ENCODE assay signal across 7 mouse cellular contexts in genomic region chr13:60177106-60177796, GRCm38 (mm10). TPM values are rescaled to one million over a fixed set of nuclear protein-coding genes. Genes with fewer than 3 reads are reported as not detected.
DNase-seq lines count a peak whose midpoint lies in the region; ATAC-seq and TF ChIP-seq lines count a peak whose summit lies in the region.

Gene Gas1 (minus strand): TSS chr13:60177365.

- peak; percentile 98 for DNase-seq in embryonic facial prominence, embryonic 10.5 days (ENCODE audit: low spot score)
- DNase-seq in gonadal fat pad, adult 2 months (ENCODE audit: low read depth), result peak; percentile 72
- peak; percentile 70 to 80 for DNase-seq in left cerebral cortex, postnatal 25 days (ENCODE audit: low spot score in 2 of 2)
- peak; percentile 97 for DNase-seq in midbrain, embryonic 10.5 days (ENCODE audit: low spot score)

- H3K9ac ChIP-seq in intestine, embryonic 16.5 days (ENCODE audit: low read depth, low read length), result peak within 1 kb of the TSS; percentile 83

- no peak within 1 kb of the TSS for H3K4me3 ChIP-seq in bone marrow, adult 2 months (replicated peaks; ENCODE audit: control insufficient read depth, low read depth, low read length)
- H3K4me3 ChIP-seq in embryonic facial prominence, embryonic 10.5 days, result peak within 1 kb of the TSS; percentile 82
- peak within 1 kb of the TSS; percentile 70 for H3K4me3 ChIP-seq in intestine, embryonic 16.5 days (ENCODE audit: low read length)
- peak within 1 kb of the TSS; percentile 93 for H3K4me3 ChIP-seq in midbrain, embryonic 10.5 days
- H3K4me3 ChIP-seq in small intestine, adult 2 months (ENCODE audit: low read depth, low read length), result peak within 1 kb of the TSS; percentile 60

- TF ChIP-seq CTCF in bone marrow, adult 2 months (IDR thresholded peaks at IDR 0.05; ENCODE audit: control insufficient read depth, insufficient read depth, low read length), result no peak
- TF ChIP-seq CTCF in small intestine, adult 2 months (IDR thresholded peaks at IDR 0.05; ENCODE audit: extremely low read depth, insufficient read length, insufficient replicate concordance, low read depth, low read length), result no peak

- H3K9me3 ChIP-seq in embryonic facial prominence, embryonic 10.5 days, result no peaks in the 10 kb centered on the region
- H3K9me3 ChIP-seq in intestine, embryonic 16.5 days (ENCODE audit: control insufficient read depth, low read length), result no peaks in the 10 kb centered on the region
- H3K9me3 ChIP-seq in midbrain, embryonic 10.5 days (replicated peaks), result no peaks in the 10 kb centered on the region

- WGBS in bone marrow, adult 2 months, result 1% methylated on average over 58 of the region's 59 CpGs
- WGBS in embryonic facial prominence, embryonic 10.5 days, result under 1% methylated on average over 59 of the region's 59 CpGs
- under 1% methylated on average over 56 of the region's 59 CpGs for WGBS in intestine, embryonic 16.5 days
- under 1% methylated on average over 59 of the region's 59 CpGs for WGBS in midbrain, embryonic 10.5 days
- 1% methylated on average over 59 of the region's 59 CpGs for WGBS in small intestine, adult 2 months

- TF ChIP-seq POLR2A in bone marrow, adult 2 months (IDR thresholded peaks at IDR 0.05; ENCODE audit: borderline replicate concordance, control insufficient read depth, low read depth, low read length), result no peak
- TF ChIP-seq POLR2A in small intestine, adult 2 months (IDR thresholded peaks at IDR 0.05; ENCODE audit: low read depth, low read length), result no peak

- peak; percentile 89 for ATAC-seq in intestine, embryonic 16.5 days

- H3K4me1 ChIP-seq in bone marrow, adult 2 months (ENCODE audit: control insufficient read depth, insufficient read depth, low read length), result no peaks in the 10 kb centered on the region
- peaks cover 45% of the 10 kb centered on the region for H3K4me1 ChIP-seq in embryonic facial prominence, embryonic 10.5 days
- H3K4me1 ChIP-seq in intestine, embryonic 16.5 days (ENCODE audit: control insufficient read depth, insufficient read depth, low read length), result no peaks in the 10 kb centered on the region
- H3K4me1 ChIP-seq in midbrain, embryonic 10.5 days, result peaks cover 59% of the 10 kb centered on the region
- peaks cover 3% of the 10 kb centered on the region; the same call in 1 of the 2 replicates for H3K4me1 ChIP-seq in small intestine, adult 2 months (ENCODE audit: control insufficient read depth, insufficient read depth, insufficient read length, low read length)

- intact Hi-C loops in left cerebral cortex, postnatal 25 days (cut with DNase I), result loop anchor here (5.0 kb wide), 7 partner anchors 130 to 335 kb away; no protein-coding TSS in a partner anchor

- H3K36me3 ChIP-seq in embryonic facial prominence, embryonic 10.5 days (replicated peaks), result peaks cover 11% of the 10 kb centered on the region
- H3K36me3 ChIP-seq in intestine, embryonic 16.5 days (ENCODE audit: control insufficient read depth, insufficient read depth, low read length), result no peaks in the 10 kb centered on the region
- peaks cover 7% of the 10 kb centered on the region; the same call in 1 of the 2 replicates for H3K36me3 ChIP-seq in midbrain, embryonic 10.5 days
- no peaks in the 10 kb centered on the region for H3K36me3 ChIP-seq in small intestine, adult 2 months (ENCODE audit: control insufficient read depth, insufficient read depth, low read length)

- H3K4me2 ChIP-seq in intestine, embryonic 16.5 days (ENCODE audit: low read depth, low read length), result peak within 1 kb of the TSS; percentile 94

- H3K27ac ChIP-seq in bone marrow, adult 2 months (ENCODE audit: control insufficient read depth, insufficient read depth, low read depth, low read length, poor library complexity), result peak within 1 kb of the TSS; percentile 33; the same call in 1 of the 2 replicates
- H3K27ac ChIP-seq in embryonic facial prominence, embryonic 10.5 days (replicated peaks), result peak within 1 kb of the TSS; percentile 99
- peak within 1 kb of the TSS; percentile 96 for H3K27ac ChIP-seq in intestine, embryonic 16.5 days (ENCODE audit: low read length)
- H3K27ac ChIP-seq in midbrain, embryonic 10.5 days (replicated peaks), result peak within 1 kb of the TSS; percentile 99
- peak within 1 kb of the TSS; percentile 56 for H3K27ac ChIP-seq in small intestine, adult 2 months (ENCODE audit: insufficient read depth, low read depth, low read length)

- H3K27me3 ChIP-seq in embryonic facial prominence, embryonic 10.5 days (replicated peaks; ENCODE audit: low read depth, poor library complexity, severe bottlenecking), result peaks cover 7% of the 10 kb centered on the region
- 0 out of 2 replicates have a peak, but pooled peaks cover 8% of the 10 kb centered on the region for H3K27me3 ChIP-seq in intestine, embryonic 16.5 days (replicated peaks; ENCODE audit: control insufficient read depth, insufficient read depth, low read length)
- peaks cover 29% of the 10 kb centered on the region for H3K27me3 ChIP-seq in midbrain, embryonic 10.5 days (ENCODE audit: low read depth, poor library complexity, severe bottlenecking)
- H3K27me3 ChIP-seq in small intestine, adult 2 months (ENCODE audit: control insufficient read depth, insufficient read depth, low read length), result peaks cover 26% of the 10 kb centered on the region

RNA-seq across cellular contexts. Expression of gene Gas1, which starts in this region (rescaled TPM):
- polyA plus RNA-seq in bone marrow, adult 2 months (2011; ENCODE audit: insufficient read depth, insufficient read length, low replicate concordance, missing spikeins), result 0.54 and 1.4 TPM in 2 replicates
- 77.9 and 78.3 TPM in 2 replicates for polyA plus RNA-seq in embryonic facial prominence, embryonic 10.5 days (2016; fragmentation: Nextera tagmentation; extraction: Ambion mirVana)
- 74.7 and 120 TPM in 2 replicates for polyA plus RNA-seq in gonadal fat pad, adult 2 months (2012; rRNA removed)
- 22.0 and 31.9 TPM in 2 replicates for polyA plus RNA-seq in intestine, embryonic 16.5 days (2015; fragmentation: Nextera tagmentation; extraction: Ambion mirVana)
- 10 to 100 TPM in 1 of 2 experiments, 1 to 10 TPM in 1; 9.6 to 10.4 TPM for total RNA-seq in left cerebral cortex, postnatal 25 days (2021)
- 49.2 and 49.5 TPM in 2 replicates for polyA plus RNA-seq in midbrain, embryonic 10.5 days (2016; fragmentation: Nextera tagmentation; extraction: Ambion mirVana)
- polyA plus RNA-seq in small intestine, adult 2 months (2012; rRNA removed), result 61.6 and 63.6 TPM in 2 replicates

Comparison
In these comparisons a context has a peak if more than half of its experiments do, and no peak if none do; other contexts are left out.
1. H3K27ac ChIP-seq: peak in every context shown above with its lines; median percentile 99 in embryonic facial prominence, embryonic 10.5 days; 99 in midbrain, embryonic 10.5 days; 96 in intestine, embryonic 16.5 days; 56 in small intestine, adult 2 months; 33 in bone marrow, adult 2 months.